Mouse (Mus musculus) midbrain, embryonic 14.5 days (tissue): Measurements from ENCODE around the gene Eed. TPM values are rescaled to one million over a fixed set of nuclear protein-coding genes. Genes with fewer than 3 reads are reported as not detected.

Source experiments
- ATAC-seq: fragments of 200-750 bp; cut with Nextera tagmentation; 2 replicates; pipeline ENCODE4 v1.8.0; 2017; ENCODE audit warnings: moderate number of reproducible peaks, moderate library complexity; ENCODE audit not compliant: low FRiP score, low TSS enrichment
- DNase-seq: peaks from one replicate; pipeline ENCODE4 v3.0.0-alpha.2; 2015
- H3K27ac ChIP-seq: fragments of 300-500 bp; sonication (generic); replicated peaks from 2 replicates; pipeline ENCODE4 v1.5.1; 2014; ENCODE audit warnings: mild to moderate bottlenecking, low read depth, low read length, moderate library complexity
- H3K27me3 ChIP-seq: fragments of 300-500 bp; sonication (generic); 2 replicates; pipeline ENCODE4 v1.6.1; 2014; ENCODE audit warnings: low read length, control low read depth, mixed read lengths; ENCODE audit not compliant: control insufficient read depth, insufficient read depth
- H3K36me3 ChIP-seq: fragments of 300-500 bp; sonication (generic); 2 replicates; pipeline ENCODE4 v1.6.1; 2014; ENCODE audit warnings: low read length, control low read depth; ENCODE audit not compliant: control insufficient read depth, insufficient read depth
- H3K4me1 ChIP-seq: fragments of 300-500 bp; sonication (generic); 2 replicates; pipeline ENCODE4 v1.6.1; 2014; ENCODE audit warnings: mild to moderate bottlenecking, antibody characterized with exemption, low read length, control low read depth; ENCODE audit not compliant: control insufficient read depth, insufficient read depth
- H3K4me2 ChIP-seq: fragments of 300-500 bp; sonication (generic); 2 replicates; pipeline ENCODE4 v1.6.1; 2014; ENCODE audit warnings: mild to moderate bottlenecking, low read length, moderate library complexity
- H3K4me3 ChIP-seq: fragments of 300-500 bp; sonication (generic); replicated peaks from 2 replicates; pipeline ENCODE4 v1.5.1; 2014; ENCODE audit warnings: low read depth, low read length
- H3K9ac ChIP-seq: fragments of 300-500 bp; sonication (generic); replicated peaks from 2 replicates; pipeline ENCODE4 v1.6.1; 2014; ENCODE audit warnings: mild to moderate bottlenecking, low read length, moderate library complexity
- H3K9me3 ChIP-seq: fragments of 300-500 bp; sonication (generic); 2 replicates; pipeline ENCODE4 v1.6.1; 2016; ENCODE audit warnings: low read length, control low read depth, mixed read lengths; ENCODE audit not compliant: control insufficient read depth
- WGBS: fragments of 180-500 bp; shearing (Covaris S2); extraction: QIAGEN DNeasy Blood & Tissue Kit; methylation state at CpG from one replicate; pipeline ENCODE4 v1.1.7; 2014; 5-methylcytosine and 5-hydroxymethylcytosine counted together
- polyA plus RNA-seq: library from polyadenylated mRNA; unstranded; fragments of >200 nt; fragmentation: Nextera tagmentation; extraction: Ambion mirVana; gene quantifications from 2 replicates; pipeline ENCODE4 v1.2.1, GENCODE M21; 2014

Gene Eed
- polyA plus RNA-seq, 1 experiment from 2014 or later: 32.9 TPM

- 33% methylated on average over 5 of the region's 5 CpGs for WGBS
- DNase-seq (peak; percentile 18), ATAC-seq (no peak; the same call in 1 of the 2 replicates)
- Histone ChIP-seq H3K4me3 (no peak overlapping the region), H3K27ac (no peak overlapping the region), H3K9ac (no peak overlapping the region), H3K9me3 (no peaks in the 10 kb centered on the region), H3K36me3 (no peaks in the 10 kb centered on the region), H3K27me3 (no peaks in the 10 kb centered on the region), H3K4me1 (no peaks in the 10 kb centered on the region), H3K4me2 (no peak overlapping the region)
Observed at GRCm38 (mm10) chr7:90016930-90017588, 36.3 kb upstream of the Eed start.

- Histone ChIP-seq H3K4me1 (no peaks in the 10 kb centered on the region), H3K27ac (no peak overlapping the region), H3K27me3 (no peaks in the 10 kb centered on the region), H3K4me2 (no peak overlapping the region), H3K9me3 (no peaks in the 10 kb centered on the region), H3K36me3 (no peaks in the 10 kb centered on the region), H3K4me3 (no peak overlapping the region), H3K9ac (no peak overlapping the region)
- WGBS: 78% methylated on average over 4 of the region's 4 CpGs
- no peak for ATAC-seq
- peak; percentile 19 for DNase-seq
Observed at GRCm38 (mm10) chr7:90016459-90016858, 35.7 kb upstream of the Eed start.

DNA sequence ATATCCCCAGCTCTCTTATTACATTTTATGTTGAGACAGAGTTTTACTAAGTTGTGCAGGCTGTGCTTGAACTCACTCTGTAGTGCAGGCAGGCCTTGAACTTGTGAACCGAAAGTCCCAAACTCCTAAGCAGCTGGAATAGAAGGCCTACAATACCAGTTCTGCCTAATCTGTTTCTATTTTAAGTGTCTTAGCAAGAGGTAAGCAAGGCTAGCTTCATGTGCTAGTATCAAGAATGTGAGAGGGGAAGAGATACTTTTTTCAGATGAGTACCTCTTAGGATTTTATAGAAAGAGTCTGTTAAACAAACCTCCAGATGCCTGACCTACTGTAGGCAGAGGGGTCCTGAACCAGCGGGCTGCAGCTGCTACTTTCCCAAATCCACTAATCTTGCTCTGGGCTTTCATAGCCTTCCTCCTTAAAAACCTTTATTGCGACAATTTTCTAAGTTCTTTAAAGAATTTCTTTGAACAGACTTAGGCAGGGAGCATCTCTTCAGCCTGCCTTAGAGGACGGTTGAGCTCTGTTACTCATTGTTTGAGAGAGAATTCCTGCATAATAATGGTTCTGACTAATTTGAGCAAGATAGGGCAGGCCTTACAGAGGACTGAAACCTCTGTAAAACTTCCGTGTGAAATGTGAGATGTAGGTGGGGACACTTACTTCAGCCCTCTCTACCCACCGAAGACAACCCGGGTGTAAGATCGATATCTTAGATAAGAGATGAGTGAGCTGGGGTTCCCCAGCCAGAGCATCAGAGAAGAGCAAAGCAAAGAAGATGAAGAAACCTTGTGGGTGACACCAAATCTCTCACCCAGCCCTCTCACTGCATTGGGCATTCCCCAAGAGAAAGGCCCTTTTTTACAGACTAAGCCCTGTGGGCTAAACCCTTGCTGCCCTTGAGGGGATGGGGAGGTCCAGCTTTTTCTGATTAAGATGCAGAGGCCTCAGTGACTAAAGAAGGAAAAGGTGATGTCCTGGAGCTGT is 26.2 kb upstream of the Eed start:
- no peak overlapping the region for H3K4me3 ChIP-seq
- ATAC-seq: no peak
- no peak for DNase-seq
- H3K36me3 ChIP-seq: no peaks in the 10 kb centered on the region
- H3K4me2 ChIP-seq: no peak overlapping the region
- no peak overlapping the region for H3K27ac ChIP-seq
- no peak overlapping the region for H3K9ac ChIP-seq
- no peaks in the 10 kb centered on the region for H3K27me3 ChIP-seq
- WGBS: 46% methylated on average over 8 of the region's 8 CpGs
- no peaks in the 10 kb centered on the region for H3K4me1 ChIP-seq
- H3K9me3 ChIP-seq: no peaks in the 10 kb centered on the region

GRCm38 (mm10) chr7:90004781-90005180 is 24.0 kb upstream of the Eed start:
- no peaks in the 10 kb centered on the region for H3K27me3 ChIP-seq
- H3K4me2 ChIP-seq: no peak overlapping the region
- H3K27ac ChIP-seq: no peak overlapping the region
- WGBS: 92% methylated on average over 3 of the region's 3 CpGs
- no peaks in the 10 kb centered on the region for H3K9me3 ChIP-seq
- DNase-seq (no peak), ATAC-seq (no peak)
- H3K4me1 ChIP-seq: no peaks in the 10 kb centered on the region
- no peak overlapping the region for H3K4me3 ChIP-seq
- H3K36me3 ChIP-seq: no peaks in the 10 kb centered on the region
- H3K9ac ChIP-seq: no peak overlapping the region

DNA sequence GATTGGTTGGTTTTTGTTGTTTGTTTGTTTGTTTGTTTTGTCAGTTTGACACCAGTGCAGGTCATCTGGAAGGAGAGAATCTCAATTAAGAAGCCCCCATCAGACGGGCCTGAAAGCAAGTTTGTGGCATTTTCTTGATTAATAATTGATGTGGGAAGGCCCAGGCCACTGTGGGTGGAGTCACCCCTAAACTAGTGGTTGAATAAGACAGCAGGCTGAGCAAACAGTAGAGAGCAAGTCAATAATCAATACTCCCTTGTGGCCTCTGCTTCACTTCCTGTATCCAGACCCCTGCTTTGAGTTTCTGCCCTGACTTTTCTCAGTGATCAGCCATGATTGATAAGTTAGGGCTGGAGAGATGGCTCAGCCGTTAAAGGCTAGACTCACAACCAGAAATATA is 21.6 kb upstream of the Eed start:
- Histone ChIP-seq H3K4me3 (no peak overlapping the region), H3K4me1 (no peaks in the 10 kb centered on the region), H3K9me3 (no peaks in the 10 kb centered on the region), H3K9ac (no peak overlapping the region), H3K4me2 (no peak overlapping the region), H3K27me3 (no peaks in the 10 kb centered on the region), H3K36me3 (no peaks in the 10 kb centered on the region), H3K27ac (no peak overlapping the region)
- DNase-seq (no peak), ATAC-seq (no peak)
- 75% methylated on average over 2 of the region's 2 CpGs for WGBS

GRCm38 (mm10) chr7:89999491-89999890 is 18.7 kb upstream of the Eed start:
- Histone ChIP-seq H3K9me3 (no peaks in the 10 kb centered on the region), H3K9ac (no peak overlapping the region), H3K4me3 (no peak overlapping the region), H3K36me3 (no peaks in the 10 kb centered on the region), H3K27me3 (no peaks in the 10 kb centered on the region), H3K4me2 (no peak overlapping the region), H3K27ac (no peak overlapping the region), H3K4me1 (no peaks in the 10 kb centered on the region)
- WGBS: 93% methylated on average over 5 of the region's 5 CpGs
- DNase-seq: no peak
- ATAC-seq: no peak

GRCm38 (mm10) chr7:89998624-89999006 is 17.8 kb upstream of the Eed start:
- peak overlapping the region; percentile 40 for H3K4me2 ChIP-seq
- no peak overlapping the region for H3K9ac ChIP-seq
- no peaks in the 10 kb centered on the region for H3K36me3 ChIP-seq
- H3K27ac ChIP-seq: 0 out of 2 replicates have a peak overlapping the region, but pooled peaks have one; percentile 3
- DNase-seq: peak; percentile 52
- 77% methylated on average over 2 of the region's 2 CpGs for WGBS
- H3K9me3 ChIP-seq: no peaks in the 10 kb centered on the region
- H3K4me1 ChIP-seq: no peaks in the 10 kb centered on the region
- no peaks in the 10 kb centered on the region for H3K27me3 ChIP-seq
- peak; percentile 61; the same call in 1 of the 2 replicates for ATAC-seq
- no peak overlapping the region for H3K4me3 ChIP-seq

DNA sequence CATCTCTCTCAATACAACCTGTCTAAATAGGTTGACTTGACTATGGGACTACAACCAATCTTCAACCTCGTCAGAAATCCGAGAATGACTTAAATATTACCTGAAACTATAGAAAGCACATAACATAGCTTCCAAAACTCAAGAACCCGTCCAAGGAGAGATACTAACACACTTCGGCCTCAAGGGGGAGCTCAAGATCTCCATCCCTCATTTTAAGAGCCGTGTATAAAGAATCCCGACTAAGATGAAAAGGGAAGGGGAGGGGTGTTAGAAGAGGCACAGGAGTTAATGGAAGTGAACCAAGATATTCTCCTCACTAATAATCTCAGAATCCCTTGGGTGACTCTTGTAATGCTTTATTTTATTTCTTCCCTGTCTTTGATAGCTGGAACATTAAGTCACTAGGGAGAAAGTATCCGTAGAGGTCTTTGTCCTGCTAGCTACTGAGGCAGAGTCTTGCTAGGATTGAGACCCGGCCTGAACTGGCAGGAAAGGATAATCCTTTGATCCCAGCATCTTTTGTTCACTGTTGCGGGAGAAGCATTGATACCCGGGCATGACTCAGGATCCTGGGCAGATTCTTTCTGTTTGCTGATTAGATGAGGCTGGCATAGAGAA is 17.3 kb upstream of the Eed start:
- Histone ChIP-seq H3K4me3 (no peak overlapping the region), H3K4me1 (no peaks in the 10 kb centered on the region), H3K9ac (no peak overlapping the region), H3K27ac (0 out of 2 replicates have a peak overlapping the region, but pooled peaks have one; percentile 3), H3K9me3 (no peaks in the 10 kb centered on the region), H3K36me3 (no peaks in the 10 kb centered on the region), H3K4me2 (peak overlapping the region; percentile 40), H3K27me3 (no peaks in the 10 kb centered on the region)
- ATAC-seq: peak; percentile 77
- DNase-seq: peak; percentile 92
- WGBS: 3% methylated on average over 10 of the region's 10 CpGs
